Mouse (Mus musculus) erythroblast, embryonic 14.5 days (primary cell): ENCODE results near the gene Gm21992.

Experiments used
- GATA1 ChIP-seq: IDR thresholded peaks from 2 replicates; pipeline ENCODE4 v1.6.1; 2012; ENCODE audit warnings: low read length, inconsistent platforms, mixed read lengths
- TAL1 ChIP-seq: IDR thresholded peaks from 3 replicates; pipeline ENCODE4 v1.6.1; 2012; ENCODE audit warnings: low read length, inconsistent platforms, mixed read lengths

DNA sequence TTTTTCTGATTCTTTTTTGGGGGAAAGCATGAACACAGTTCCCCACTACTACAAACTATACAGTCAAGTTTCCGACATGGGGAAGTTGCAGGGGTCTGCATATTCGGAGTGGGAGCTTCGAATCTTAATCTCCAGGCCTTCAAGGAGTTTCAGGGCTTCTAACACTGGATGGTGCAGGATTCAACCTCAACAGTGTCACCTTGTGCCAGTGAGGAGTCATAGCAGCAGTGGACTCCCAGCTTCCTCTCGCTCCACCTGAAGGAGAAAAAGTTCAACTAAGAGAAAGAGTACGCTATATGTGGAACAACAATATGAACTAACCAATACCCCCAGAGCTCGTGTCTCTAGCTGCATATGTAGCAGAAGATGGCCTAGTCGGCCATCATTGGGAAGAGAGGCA, 36.1 kb upstream of the Gm21992 start:
- no peak for TF ChIP-seq TAL1
- no peak for TF ChIP-seq GATA1
